Mouse (Mus musculus) megakaryocyte, embryonic 14.5 days (primary cell): ENCODE data around the gene Zfand2a.

Experiments used
- FLI1 ChIP-seq: IDR thresholded peaks from 2 replicates; pipeline ENCODE4 v1.6.1; 2012; ENCODE audit warnings: low read length, inconsistent platforms, mixed read lengths
- GATA1 ChIP-seq: IDR thresholded peaks from 3 replicates; pipeline ENCODE4 v1.6.1; 2012; ENCODE audit warnings: mixed read lengths, low read length, inconsistent platforms, borderline replicate concordance

DNA sequence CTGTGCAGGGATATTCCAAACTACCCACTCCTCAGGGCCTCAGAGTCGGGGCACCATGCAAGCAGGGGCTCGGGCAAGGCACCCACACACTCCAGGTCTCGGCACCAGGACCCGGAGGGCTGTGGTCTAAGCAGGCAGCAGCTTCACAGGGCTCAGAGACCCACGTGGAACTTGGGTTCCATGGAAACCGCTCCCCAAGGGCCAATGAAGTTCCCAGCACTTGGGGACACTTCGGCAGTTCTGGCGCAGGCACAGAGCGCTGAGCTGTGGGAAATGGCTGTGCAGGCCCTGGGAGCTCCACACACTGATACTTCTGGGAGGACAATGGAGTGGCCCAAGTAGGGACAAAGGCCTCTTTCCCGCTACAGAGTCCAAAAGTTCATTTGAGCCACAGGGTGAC lies 31.3 kb downstream of the Zfand2a start:
- TF ChIP-seq GATA1 (no peak), FLI1 (no peak)
